ENCODE assay signal across 8 mouse cellular contexts in genomic region chr4:41124180-41124951, GRCm38 (mm10). TPM values are rescaled to one million over a fixed set of nuclear protein-coding genes. Genes with fewer than 3 reads are reported as not detected.
A peak's percentile ranks its signal among the peaks of the same experiment; 100 is the strongest.
DNase-seq lines count a peak whose midpoint lies in the region; ATAC-seq lines count a peak whose summit lies in the region.

Gene Nol6, minus strand, starts transcription at chr4:41124455.

- peaks cover 7% of the 10 kb centered on the region for H3K4me1 ChIP-seq in lung, embryonic 16.5 days (replicated peaks; ENCODE audit: control insufficient read depth, insufficient read depth, low read length)

- DNase-seq in MEL-GATA-1-ER (ENCODE audit: extremely low read depth, low read depth), result peak; percentile 99
- DNase-seq in cerebellum, adult 8-10 months, result peak; percentile 94
- DNase-seq in forelimb bud, embryonic 11.5 days (ENCODE audit: low read depth, low spot score), result peak; percentile 99
- DNase-seq in layer of hippocampus, adult 9-10 months (ENCODE audit: low spot score), result peak; percentile 98
- DNase-seq in ovary, postnatal 10 days (ENCODE audit: low spot score), result peak; percentile 85
- DNase-seq in thymus, postnatal 10 days (ENCODE audit: low spot score in 2 of 2), result peak; percentile 95 to 97

- WGBS in lung, embryonic 16.5 days, result 3% methylated on average over 29 of the region's 29 CpGs

- peak within 1 kb of the TSS; percentile 70 for H3K4me3 ChIP-seq in lung, embryonic 16.5 days (ENCODE audit: low read length)

- peak; percentile 100 for ATAC-seq in hematopoietic stem cell, adult 5-6 weeks (replicated peaks in 1 of 2; ENCODE audit: insufficient read depth in 1 of 2, low FRiP score in 2 of 2, low TSS enrichment in 1 of 2, low read depth in 1 of 2, poor library complexity in 2 of 2, severe bottlenecking in 2 of 2)
- ATAC-seq in lung, embryonic 16.5 days (ENCODE audit: low read depth), result peak; percentile 100

- H3K36me3 ChIP-seq in lung, embryonic 16.5 days (ENCODE audit: control insufficient read depth, insufficient read depth, low read length), result peaks cover 16% of the 10 kb centered on the region

- H3K9me3 ChIP-seq in lung, embryonic 16.5 days (ENCODE audit: control insufficient read depth, low read length), result no peaks in the 10 kb centered on the region

- H3K27ac ChIP-seq in lung, embryonic 16.5 days (ENCODE audit: low read length), result no peak within 1 kb of the TSS

- no peaks in the 10 kb centered on the region for H3K27me3 ChIP-seq in lung, embryonic 16.5 days (ENCODE audit: control insufficient read depth, insufficient read depth, low read depth, low read length)

- H3K9ac ChIP-seq in lung, embryonic 16.5 days (ENCODE audit: low read length), result peak within 1 kb of the TSS; percentile 69

- peak within 1 kb of the TSS; percentile 73 for H3K4me2 ChIP-seq in lung, embryonic 16.5 days (ENCODE audit: low read depth, low read length)

RNA-seq across cellular contexts. Expression of gene Nol6, which starts in this region (rescaled TPM):
- total RNA-seq in hematopoietic stem cell, adult 5-6 weeks (2017), result 19.9 and 25.8 TPM in 2 replicates
- polyA plus RNA-seq in lung, embryonic 16.5 days (2015; fragmentation: Nextera tagmentation; extraction: Ambion mirVana), result 19.7 and 22.5 TPM in 2 replicates
